8 mouse cellular contexts compared by ENCODE assay signal in the genomic region with DNA sequence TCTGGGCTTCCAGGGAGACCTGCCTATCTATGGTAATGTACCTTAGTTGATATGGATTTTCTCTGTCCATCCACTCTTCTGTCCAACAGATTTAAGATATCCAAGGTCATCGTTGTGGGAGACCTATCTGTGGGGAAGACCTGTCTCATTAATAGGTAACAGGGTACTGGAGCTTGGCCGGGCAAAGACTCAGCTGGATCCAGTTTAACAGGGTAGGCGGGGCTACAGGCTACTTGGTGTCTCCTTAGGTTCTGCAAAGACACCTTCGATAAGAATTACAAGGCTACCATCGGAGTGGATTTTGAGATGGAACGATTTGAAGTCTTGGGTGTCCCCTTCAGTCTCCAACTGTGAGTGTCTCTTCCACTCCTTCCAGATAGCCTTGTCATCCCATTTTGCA. TPM values are rescaled to one million over a fixed set of nuclear protein-coding genes. Genes with fewer than 3 reads are reported as not detected.
A peak's percentile ranks its signal among the peaks of the same experiment; 100 is the strongest.
DNase-seq lines count a peak whose midpoint lies in the region; ATAC-seq and TF ChIP-seq lines count a peak whose summit lies in the region.

No protein-coding gene starts in this region.

- DNase-seq in gastrocnemius, adult 2 months = no peak
- DNase-seq in gastrocnemius, postnatal 14 days = no peak
- DNase-seq in kidney, adult 8-10 months = peak; percentile 85 to 86
- DNase-seq in cerebellum, adult 8-10 months = no peak

- H3K9me3 ChIP-seq in embryonic facial prominence, embryonic 15.5 days (replicated peaks) = no peaks in the 10 kb centered on the region
- no peaks in the 10 kb centered on the region for H3K9me3 ChIP-seq in midbrain, embryonic 13.5 days

- H3K27ac ChIP-seq in gastrocnemius, adult 2 months = peak overlapping the region; percentile 85; the same call in 1 of the 2 replicates
- peak overlapping the region; percentile 98 for H3K27ac ChIP-seq in embryonic facial prominence, embryonic 15.5 days (replicated peaks)
- peak overlapping the region; percentile 91 for H3K27ac ChIP-seq in midbrain, embryonic 13.5 days

- H3K4me3 ChIP-seq in gastrocnemius, adult 2 months = peak overlapping the region; percentile 85; the same call in 1 of the 2 replicates
- H3K4me3 ChIP-seq in embryonic facial prominence, embryonic 15.5 days (replicated peaks) = peak overlapping the region; percentile 72
- peak overlapping the region; percentile 71 for H3K4me3 ChIP-seq in midbrain, embryonic 13.5 days (replicated peaks)

- intact Hi-C loops in gastrocnemius, adult 2 months (cut with DNase I) = no loop called here
- intact Hi-C loops in gastrocnemius, postnatal 14 days (cut with DNase I; ENCODE audit: low total_unique reads) = no loop called here

- H3K9ac ChIP-seq in embryonic facial prominence, embryonic 15.5 days = peak overlapping the region; percentile 82; the same call in 1 of the 2 replicates
- peak overlapping the region; percentile 89; the same call in 1 of the 2 replicates for H3K9ac ChIP-seq in midbrain, embryonic 13.5 days (replicated peaks)

- peaks cover 29% of the 10 kb centered on the region for H3K36me3 ChIP-seq in embryonic facial prominence, embryonic 15.5 days
- peaks cover 29% of the 10 kb centered on the region for H3K36me3 ChIP-seq in midbrain, embryonic 13.5 days

- TF ChIP-seq CTCF in gastrocnemius, adult 2 months (IDR thresholded peaks at IDR 0.05) = no peak

- H3K27me3 ChIP-seq in embryonic facial prominence, embryonic 15.5 days = no peaks in the 10 kb centered on the region
- no peaks in the 10 kb centered on the region for H3K27me3 ChIP-seq in midbrain, embryonic 13.5 days

- peaks cover 25% of the 10 kb centered on the region for H3K4me1 ChIP-seq in embryonic facial prominence, embryonic 15.5 days
- H3K4me1 ChIP-seq in midbrain, embryonic 13.5 days (replicated peaks) = peaks cover 30% of the 10 kb centered on the region

- WGBS in embryonic facial prominence, embryonic 15.5 days = 57% methylated on average over 6 of the region's 6 CpGs
- WGBS in midbrain, embryonic 13.5 days = 76% methylated on average over 6 of the region's 6 CpGs

- no peak for ATAC-seq in embryonic facial prominence, embryonic 15.5 days (ENCODE audit: insufficient number of reproducible peaks, low FRiP score, low TSS enrichment, low read depth)
- ATAC-seq in midbrain, embryonic 13.5 days = no peak
- ATAC-seq in erythroblast, adult 5-6 weeks (replicated peaks; ENCODE audit: low FRiP score, poor library complexity, severe bottlenecking) = no peak
- ATAC-seq in megakaryocyte, adult 5-6 weeks (ENCODE audit: poor library complexity, severe bottlenecking) = no peak

- peak overlapping the region; percentile 64 for H3K4me2 ChIP-seq in embryonic facial prominence, embryonic 15.5 days (replicated peaks)
- peak overlapping the region; percentile 72 for H3K4me2 ChIP-seq in midbrain, embryonic 13.5 days (replicated peaks)

RNA-seq across cellular contexts. Expression of a gene that starts 1.8 kb away (rescaled TPM):
- total RNA-seq in gastrocnemius, adult 2 months (2021) = 1 to 10 TPM; 3.3 to 4.6 TPM
- 10 to 100 TPM; 10.2 to 14.1 TPM for total RNA-seq in gastrocnemius, postnatal 14 days (2021)
- polyA plus RNA-seq in embryonic facial prominence, embryonic 15.5 days (2015; fragmentation: Nextera tagmentation; extraction: Ambion mirVana) = 164 and 171 TPM in 2 replicates
- 42.0 and 43.4 TPM in 2 replicates for polyA plus RNA-seq in midbrain, embryonic 13.5 days (2015; fragmentation: Nextera tagmentation; extraction: Ambion mirVana)
- 7.9 TPM in 1 of 2 replicates, not detected in the other for total RNA-seq in erythroblast, adult 5-6 weeks (2015; ENCODE audit: low replicate concordance)
- total RNA-seq in erythroblast, adult 5-6 weeks (2017; ENCODE audit: low replicate concordance) = 1.3 and 9.9 TPM in 2 replicates
- total RNA-seq in megakaryocyte, adult 5-6 weeks (2015) = not detected in 2 replicates
- 1.3 TPM in 1 of 2 replicates, not detected in the other for total RNA-seq in megakaryocyte, adult 5-6 weeks (2017)

RNA-seq across cellular contexts. Expression of a gene that starts 3.2 kb away (rescaled TPM):
- under 1 TPM in 1 of 2 experiments, not detected in 1; 0.81 TPM for total RNA-seq in gastrocnemius, adult 2 months (2021)
- total RNA-seq in gastrocnemius, postnatal 14 days (2021) = under 1 TPM; 0.47 to 0.92 TPM
- 3.1 and 4.7 TPM in 2 replicates for polyA plus RNA-seq in embryonic facial prominence, embryonic 15.5 days (2015; fragmentation: Nextera tagmentation; extraction: Ambion mirVana)
- polyA plus RNA-seq in midbrain, embryonic 13.5 days (2015; fragmentation: Nextera tagmentation; extraction: Ambion mirVana) = 0.84 and 2.2 TPM in 2 replicates
- total RNA-seq in erythroblast, adult 5-6 weeks (2015; ENCODE audit: low replicate concordance) = 1.5 TPM in 1 of 2 replicates, not detected in the other
- total RNA-seq in erythroblast, adult 5-6 weeks (2017; ENCODE audit: low replicate concordance) = not detected in 2 replicates
- 0.62 and 1.6 TPM in 2 replicates for total RNA-seq in megakaryocyte, adult 5-6 weeks (2015)
- total RNA-seq in megakaryocyte, adult 5-6 weeks (2017) = 1.1 and 1.3 TPM in 2 replicates

RNA-seq across cellular contexts. Expression of a gene that starts 6.7 kb away (rescaled TPM):
- total RNA-seq in gastrocnemius, adult 2 months (2021) = 100 to 1,000 TPM; 760 to 970 TPM
- total RNA-seq in gastrocnemius, postnatal 14 days (2021) = 1,000 to 10,000 TPM; 1,019 to 1,174 TPM
- 1,371 and 1,410 TPM in 2 replicates for polyA plus RNA-seq in embryonic facial prominence, embryonic 15.5 days (2015; fragmentation: Nextera tagmentation; extraction: Ambion mirVana)
- polyA plus RNA-seq in midbrain, embryonic 13.5 days (2015; fragmentation: Nextera tagmentation; extraction: Ambion mirVana) = 934 and 937 TPM in 2 replicates
- total RNA-seq in erythroblast, adult 5-6 weeks (2015; ENCODE audit: low replicate concordance) = 792 and 815 TPM in 2 replicates
- 585 and 685 TPM in 2 replicates for total RNA-seq in erythroblast, adult 5-6 weeks (2017; ENCODE audit: low replicate concordance)
- total RNA-seq in megakaryocyte, adult 5-6 weeks (2015) = 2,467 and 2,664 TPM in 2 replicates
- 2,641 and 2,675 TPM in 2 replicates for total RNA-seq in megakaryocyte, adult 5-6 weeks (2017)

RNA-seq across cellular contexts. Expression of a gene that starts 13.5 kb away (rescaled TPM):
- 1 to 10 TPM; 1.3 to 1.7 TPM for total RNA-seq in gastrocnemius, adult 2 months (2021)
- total RNA-seq in gastrocnemius, postnatal 14 days (2021) = 1 to 10 TPM; 3.5 to 4.4 TPM
- polyA plus RNA-seq in embryonic facial prominence, embryonic 15.5 days (2015; fragmentation: Nextera tagmentation; extraction: Ambion mirVana) = 30.3 and 32.8 TPM in 2 replicates
- 5.0 and 5.9 TPM in 2 replicates for polyA plus RNA-seq in midbrain, embryonic 13.5 days (2015; fragmentation: Nextera tagmentation; extraction: Ambion mirVana)
- 69.0 and 77.1 TPM in 2 replicates for total RNA-seq in erythroblast, adult 5-6 weeks (2015; ENCODE audit: low replicate concordance)
- total RNA-seq in erythroblast, adult 5-6 weeks (2017; ENCODE audit: low replicate concordance) = 96.9 and 181 TPM in 2 replicates
- total RNA-seq in megakaryocyte, adult 5-6 weeks (2015) = 0.76 and 2.8 TPM in 2 replicates
- 1.0 and 1.3 TPM in 2 replicates for total RNA-seq in megakaryocyte, adult 5-6 weeks (2017)

RNA-seq across cellular contexts. Expression of a gene that starts 13.6 kb away (rescaled TPM):
- total RNA-seq in gastrocnemius, adult 2 months (2021) = under 1 TPM; 0.36 to 0.75 TPM
- total RNA-seq in gastrocnemius, postnatal 14 days (2021) = 1 to 10 TPM; 1.4 to 2.1 TPM
- polyA plus RNA-seq in embryonic facial prominence, embryonic 15.5 days (2015; fragmentation: Nextera tagmentation; extraction: Ambion mirVana) = 17.3 and 18.4 TPM in 2 replicates
- polyA plus RNA-seq in midbrain, embryonic 13.5 days (2015; fragmentation: Nextera tagmentation; extraction: Ambion mirVana) = 4.7 and 5.2 TPM in 2 replicates
- total RNA-seq in erythroblast, adult 5-6 weeks (2015; ENCODE audit: low replicate concordance) = 9.6 and 12.1 TPM in 2 replicates
- total RNA-seq in erythroblast, adult 5-6 weeks (2017; ENCODE audit: low replicate concordance) = 5.7 and 16.7 TPM in 2 replicates
- 2.4 and 8.6 TPM in 2 replicates for total RNA-seq in megakaryocyte, adult 5-6 weeks (2015)
- total RNA-seq in megakaryocyte, adult 5-6 weeks (2017) = 2.1 and 6.9 TPM in 2 replicates

Comparison
In these comparisons a context has a peak if more than half of its experiments do, and no peak if none do; other contexts are left out.
1. DNase-seq: peak in kidney, adult 8-10 months (2 of 2); none in gastrocnemius, adult 2 months (single experiment), gastrocnemius, postnatal 14 days (single experiment) and cerebellum, adult 8-10 months (single experiment).
2. Peak in every context shown above with its lines, with median percentiles within 50 percentile points of each other: H3K27ac ChIP-seq and H3K4me3 ChIP-seq.